Mouse (Mus musculus) cerebellum, adult 9-10 months (tissue): ENCODE data around the gene Ptk7.
"Not testable (repeated sequence)": the region's sequence is repeated elsewhere in the genome, so short reads cannot be mapped to it uniquely, and the experiment has no call there.

ENCODE experiments used
- DNase-seq: peaks from one replicate; pipeline ENCODE4 v3.0.0; 2022

The Ptk7 gene

GRCm38 (mm10) chr17:46605126-46605525, 24.2 kb downstream of the Ptk7 start:
- DNase-seq, result no peak

GRCm38 (mm10) chr17:46603229-46603628, 26.1 kb downstream of the Ptk7 start:
- no peak for DNase-seq

DNA sequence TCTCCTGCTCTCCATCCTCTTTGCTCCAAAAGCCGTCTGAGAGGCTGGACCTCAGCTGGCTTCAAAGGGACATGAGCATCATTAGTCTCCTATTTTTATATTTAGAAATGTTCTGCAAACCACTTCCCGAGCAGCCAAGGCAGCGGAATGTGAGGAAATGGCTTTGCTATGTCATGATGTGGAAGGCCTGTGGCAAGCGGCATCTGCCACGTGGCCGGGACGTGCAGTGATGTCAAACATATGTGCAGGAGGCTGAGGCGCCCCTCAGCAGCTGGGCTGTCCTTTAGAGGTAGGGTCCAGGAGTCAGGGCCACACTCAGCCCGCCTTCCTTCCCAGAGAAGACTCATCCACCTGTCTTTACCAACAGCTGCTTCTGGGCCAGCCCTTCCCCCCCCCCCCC, 27.1 kb downstream of the Ptk7 start:
- DNase-seq, result no peak

DNA sequence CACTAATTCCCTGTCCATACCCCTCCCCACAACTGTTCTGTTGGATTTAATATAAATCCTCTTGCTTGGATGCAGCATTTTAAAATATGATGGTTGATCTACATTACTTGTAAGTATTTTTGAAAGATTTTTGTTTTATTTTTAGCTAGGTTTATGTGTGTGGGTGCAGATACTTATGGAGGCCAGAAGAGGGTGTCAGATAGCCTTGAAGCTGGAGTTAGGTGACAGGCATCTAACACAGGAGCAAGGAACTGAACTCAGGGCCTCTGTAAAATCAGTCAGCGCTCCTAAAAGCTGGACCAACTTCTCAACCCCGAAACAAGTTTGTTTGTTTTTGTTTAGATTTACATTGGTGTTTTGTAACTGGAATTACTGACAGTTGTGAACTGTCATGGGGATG, 28.7 kb downstream of the Ptk7 start:
- no peak for DNase-seq

DNA sequence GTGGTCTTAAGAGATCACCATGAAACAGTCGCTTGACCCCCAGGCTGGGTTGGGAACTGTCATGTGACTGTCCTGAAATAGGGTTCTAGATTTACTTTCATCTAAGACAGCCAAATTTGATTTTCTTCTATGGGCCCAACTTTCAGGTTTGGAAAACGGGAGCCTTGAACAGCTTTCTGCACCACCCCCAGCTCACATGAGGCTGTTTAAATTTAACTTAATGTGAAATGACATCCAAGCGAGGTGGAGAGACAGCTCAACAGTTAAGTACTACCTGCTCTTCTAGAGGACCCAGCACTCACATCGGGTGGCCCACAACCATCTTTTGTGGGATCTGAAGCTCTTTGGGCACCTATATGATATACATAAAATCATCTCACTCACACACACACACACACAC, 30.3 kb downstream of the Ptk7 start:
- no peak for DNase-seq

DNA sequence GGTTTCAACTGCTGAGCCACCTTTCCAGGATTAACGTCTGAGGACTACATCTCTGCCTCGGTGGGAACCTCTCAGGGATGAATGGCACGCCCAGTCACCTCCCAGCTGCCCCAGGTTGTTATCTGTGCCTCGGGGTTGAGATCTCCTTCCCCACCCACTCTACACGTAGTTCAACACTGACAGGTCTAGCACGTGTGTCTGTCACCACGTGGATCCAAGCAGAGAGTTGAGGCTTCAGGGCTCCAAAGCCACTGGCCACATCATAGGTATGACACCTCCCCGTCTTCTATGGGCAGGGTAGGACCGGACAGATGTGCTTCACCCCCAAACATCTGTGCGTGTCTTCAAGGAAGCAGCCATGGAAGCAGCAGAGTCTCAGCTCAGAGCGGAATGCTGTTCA, 31.3 kb downstream of the Ptk7 start:
- DNase-seq, result no peak

DNA sequence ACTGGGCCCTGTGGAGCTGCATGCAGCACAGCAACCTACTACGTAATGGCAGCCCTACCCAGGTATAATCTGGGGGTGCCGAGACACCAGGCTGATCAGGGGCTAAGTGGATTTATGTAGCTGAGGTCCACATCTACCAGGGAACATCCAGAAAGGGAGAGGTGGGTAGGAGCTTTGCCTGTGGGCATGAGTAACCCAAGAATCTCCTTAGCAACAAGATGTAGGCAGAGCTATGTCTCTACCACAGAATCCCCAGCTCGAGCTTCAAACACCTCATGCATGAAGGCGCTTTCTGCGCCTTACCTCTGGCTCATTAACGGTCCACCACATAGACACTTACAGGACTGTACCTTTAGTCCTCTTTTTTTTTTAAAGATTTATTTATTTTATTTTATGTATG, 34.0 kb downstream of the Ptk7 start:
- no peak for DNase-seq

- DNase-seq, result no peak
Measured at GRCm38 (mm10) chr17:46594606-46595005, 34.7 kb downstream of the Ptk7 start.

DNA sequence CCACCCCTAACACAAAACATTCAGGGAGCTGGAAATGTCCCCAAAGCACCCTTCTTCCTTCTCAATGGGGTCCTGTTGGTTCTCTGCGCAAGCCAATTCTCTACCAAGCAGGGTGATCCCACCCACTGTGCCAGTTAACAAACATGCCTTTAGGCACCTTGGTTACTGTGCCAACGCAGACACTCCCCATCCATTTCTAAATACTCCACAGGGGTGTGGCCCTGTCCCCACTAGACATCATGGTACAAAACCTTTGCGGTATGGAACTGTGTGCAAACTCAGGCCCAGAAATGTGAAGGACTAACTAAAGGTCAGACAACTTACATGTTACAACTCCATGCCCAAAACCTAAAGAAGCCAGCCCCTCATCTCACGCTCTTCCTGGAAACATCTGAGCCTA, 36.2 kb downstream of the Ptk7 start:
- DNase-seq, result no peak

DNA sequence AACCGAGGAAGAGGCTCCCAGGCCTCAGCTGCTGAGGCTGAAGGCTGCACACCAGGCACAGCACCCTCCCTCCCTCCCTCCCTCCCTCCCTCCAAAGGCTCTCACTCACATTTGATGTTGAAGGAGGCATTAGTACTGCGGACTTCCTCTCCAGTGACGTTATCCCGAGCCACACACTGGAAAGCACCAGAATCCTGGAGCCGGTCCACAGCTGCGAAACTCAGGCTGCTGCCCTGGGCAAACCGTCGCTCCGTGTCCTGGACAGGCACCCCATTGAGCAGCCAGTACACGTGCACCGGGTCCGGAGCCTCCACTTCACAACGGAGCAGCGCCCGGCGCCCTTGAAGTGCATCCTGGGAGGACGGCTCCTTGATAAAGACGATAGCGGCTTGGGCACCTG, 37.9 kb downstream of the Ptk7 start:
- DNase-seq, result no peak

DNA sequence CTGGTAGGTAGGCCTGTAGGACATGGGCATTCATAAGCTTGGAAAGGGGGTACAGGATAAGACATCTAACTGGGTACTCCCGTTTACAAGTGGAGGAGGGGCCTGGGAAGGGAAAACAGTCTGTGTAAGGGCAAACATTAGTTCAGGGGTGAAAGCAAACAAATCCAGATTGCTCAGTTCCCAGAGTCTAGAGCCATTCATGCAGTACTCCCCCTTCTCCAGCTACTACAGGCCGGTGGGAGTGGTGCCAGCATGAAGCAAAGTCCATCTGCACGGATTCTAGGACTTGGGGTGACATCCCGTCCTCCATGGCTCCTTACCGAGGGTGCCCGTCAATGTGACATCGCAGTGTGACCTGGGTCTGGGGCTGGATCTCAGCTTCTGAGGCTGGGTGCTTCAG, 38.9 kb downstream of the Ptk7 start:
- DNase-seq, result no peak

GRCm38 (mm10) chr17:46589635-46590314, 39.5 kb downstream of the Ptk7 start:
- peak; percentile 41 for DNase-seq

- DNase-seq, result no peak
Measured at GRCm38 (mm10) chr17:46588913-46589312, 40.4 kb downstream of the Ptk7 start.

DNA sequence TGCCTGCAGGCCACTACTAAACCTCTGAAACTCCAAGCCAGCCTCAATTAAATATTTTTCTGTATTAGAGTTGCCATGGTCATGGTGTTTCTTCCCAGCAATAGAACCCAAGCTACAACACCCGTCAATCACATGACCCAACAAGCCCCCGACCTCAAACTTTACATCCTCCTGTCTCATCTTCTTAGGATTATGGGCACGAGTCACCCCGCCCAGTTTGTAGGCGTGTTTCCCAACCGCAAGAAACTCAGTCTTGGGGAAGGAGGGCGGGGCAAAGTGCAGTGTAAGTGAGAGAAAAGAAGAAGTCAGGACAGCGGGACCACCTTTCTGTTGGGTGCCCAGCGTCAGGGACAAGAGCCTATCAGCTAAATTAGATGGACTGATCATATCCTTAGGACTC, 41.1 kb downstream of the Ptk7 start:
- no peak for DNase-seq

DNA sequence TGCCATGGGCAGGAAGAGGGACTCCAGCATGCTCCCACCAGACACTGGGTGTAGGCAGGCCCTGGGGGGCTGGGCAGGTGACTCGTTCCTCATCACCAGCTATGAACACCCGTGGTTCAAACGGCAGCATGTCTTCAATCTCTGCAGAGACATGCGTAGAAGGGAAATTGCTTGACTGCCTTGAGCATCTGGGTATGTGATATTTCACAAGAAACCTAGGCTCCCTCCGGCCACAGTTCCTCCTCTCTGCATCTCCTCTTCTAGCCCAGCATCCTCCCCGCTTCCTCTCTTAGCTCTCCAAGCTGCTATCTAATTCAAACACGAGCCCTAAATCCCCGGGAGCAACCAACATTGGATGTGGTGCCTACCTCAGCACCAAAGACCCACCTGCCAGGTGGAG, 43.0 kb downstream of the Ptk7 start:
- DNase-seq, result no peak

DNA sequence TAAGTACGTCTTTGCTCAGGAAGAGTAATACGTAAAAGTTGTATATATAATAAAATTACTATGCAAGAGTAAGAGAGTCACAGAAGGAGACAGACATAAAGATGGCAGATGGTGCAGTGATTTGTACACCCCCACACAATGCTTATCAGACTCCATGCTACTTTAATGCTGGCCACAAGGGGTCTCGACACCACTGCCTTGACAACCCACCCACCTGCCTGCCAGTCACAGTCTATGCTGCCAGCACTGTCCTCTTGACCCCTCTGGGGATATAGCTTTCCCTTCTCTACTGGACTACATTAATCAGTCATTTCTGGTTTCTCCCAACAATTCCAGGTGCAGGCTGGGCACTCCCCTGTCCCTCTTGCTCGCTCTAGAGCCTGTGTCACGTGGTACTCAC, 50.7 kb downstream of the Ptk7 start:
- no peak for DNase-seq

- DNase-seq, result no peak
Measured at GRCm38 (mm10) chr17:46576070-46576469, 53.2 kb downstream of the Ptk7 start.

GRCm38 (mm10) chr17:46574535-46574934, 54.8 kb downstream of the Ptk7 start:
- no peak for DNase-seq

- DNase-seq, result no peak
Measured at GRCm38 (mm10) chr17:46571005-46571404, 58.3 kb downstream of the Ptk7 start.

- no peak for DNase-seq
Measured at GRCm38 (mm10) chr17:46559146-46559545, 70.2 kb downstream of the Ptk7 start.

DNA sequence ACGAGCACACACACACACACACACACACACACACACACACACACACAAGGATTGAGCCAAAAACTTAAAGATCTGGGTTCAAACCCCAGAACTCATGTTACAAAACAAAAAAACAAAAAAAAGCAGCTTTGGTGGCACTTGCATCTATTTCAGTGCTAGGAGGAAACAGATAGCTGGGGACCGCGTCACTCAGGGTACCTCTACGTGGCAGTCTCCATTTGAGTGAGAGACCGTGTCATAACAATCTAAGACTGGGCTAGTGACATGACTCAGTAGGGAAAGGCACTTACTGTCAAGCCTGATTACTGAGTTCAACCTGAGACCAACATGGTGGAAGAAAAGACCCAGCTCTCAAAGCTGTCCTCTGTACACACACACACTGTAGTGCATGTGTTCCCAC, 71.2 kb downstream of the Ptk7 start:
- DNase-seq, result peak; percentile 17

GRCm38 (mm10) chr17:46557321-46557720, 72.0 kb downstream of the Ptk7 start:
- DNase-seq, result not testable (repeated sequence)

DNA sequence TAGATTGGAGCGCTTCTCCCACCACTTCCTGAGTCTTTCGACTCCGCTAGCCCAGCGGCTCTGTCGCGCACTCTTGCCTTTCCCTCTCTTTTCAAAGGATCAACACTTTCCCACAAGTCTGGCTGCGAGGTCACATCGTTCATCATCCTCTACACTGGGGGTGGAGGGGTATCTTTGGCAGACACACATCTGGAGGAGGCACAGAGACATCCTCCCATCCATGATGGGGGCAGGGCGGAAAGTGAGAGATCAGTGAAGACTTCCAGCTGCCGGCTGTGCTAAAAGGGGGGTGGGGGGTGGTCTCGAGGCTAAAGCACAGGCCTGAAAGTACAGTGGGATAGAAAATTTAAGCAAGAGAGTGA, 72.7 kb downstream of the Ptk7 start:
- peak; percentile 72 for DNase-seq

DNA sequence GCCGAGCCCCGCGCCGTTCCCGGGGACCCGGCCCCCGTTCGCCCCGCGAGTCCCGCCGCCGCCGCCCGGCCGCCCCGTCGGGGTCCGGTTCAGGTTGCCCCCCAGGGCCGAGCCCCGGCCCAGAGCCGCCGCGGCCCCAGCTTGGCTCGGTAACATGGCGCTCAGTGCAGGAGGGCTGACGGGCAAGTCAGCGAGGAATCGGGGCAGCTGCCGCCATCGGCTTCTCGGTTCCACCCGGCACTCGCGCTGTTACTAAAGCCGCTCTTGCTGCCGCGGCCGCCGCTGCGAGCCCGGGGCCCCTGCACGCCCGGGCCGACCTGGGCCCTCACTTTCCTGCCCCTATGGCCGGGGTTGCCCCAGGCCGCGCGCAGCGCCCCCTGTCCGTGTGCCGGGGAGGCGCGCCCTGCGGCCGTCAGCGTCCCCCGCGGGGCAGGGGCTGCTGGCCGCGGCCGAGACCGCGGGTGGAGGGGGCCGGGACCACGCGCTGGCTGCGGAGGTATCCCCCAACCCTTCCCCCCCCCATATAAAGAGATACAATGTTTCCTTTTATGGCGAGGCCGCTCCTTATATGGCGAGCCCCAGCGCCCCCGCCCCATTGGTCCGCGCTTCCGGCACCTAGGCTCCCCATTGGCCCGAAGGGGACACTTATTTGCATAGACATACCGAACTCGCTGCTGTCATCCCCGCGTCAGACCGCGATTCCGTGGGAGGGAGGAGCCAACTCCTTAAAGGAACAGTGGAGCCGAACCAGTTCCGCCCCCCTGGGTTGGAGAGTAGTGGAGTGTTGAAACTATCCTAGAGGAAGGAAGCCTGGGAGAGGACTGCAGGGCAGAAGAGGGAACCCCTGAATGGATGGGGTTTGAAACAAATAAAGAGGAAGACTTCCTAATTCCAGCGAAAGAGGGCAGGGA, 73.4 kb downstream of the Ptk7 start, which contains the start of gene Srf:
TSS of gene Srf (minus strand) at position 503 of the 911 bp plus-strand sequence.
- DNase-seq, result peak; percentile 98
